Mouse (Mus musculus) mouse trophoblast stem cell (cell line): ENCODE measurements around the gene Polr1a.

Experiments
- in situ Hi-C, 2 experiments: fragments of 300-500 bp; cut with MseI, MboI; formaldehyde crosslinking; loops; 2 replicates in 1 of 2; 3 replicates in 1 of 2; pipeline ENCODE4 v1.15.1; 2025

Polr1a gene

GRCm38 (mm10) chr6:71908481-71909381, at the start of gene Polr1a, which contains the start of gene Ptcd3:
Gene Polr1a (plus strand): TSS chr6:71909053.
Gene Ptcd3 (minus strand): TSS chr6:71908750.
- in situ Hi-C loops: no loop called here

- in situ Hi-C loops: no loop called here
Observed at GRCm38 (mm10) chr6:71867751-71868150, 41.1 kb upstream of the Polr1a start.

- in situ Hi-C loops: no loop called here
Observed at GRCm38 (mm10) chr6:71868809-71869208, 40.0 kb upstream of the Polr1a start.

- in situ Hi-C loops: no loop called here
Observed at GRCm38 (mm10) chr6:71871396-71871795, 37.5 kb upstream of the Polr1a start.

GRCm38 (mm10) chr6:71877965-71878760, 30.7 kb upstream of the Polr1a start:
- in situ Hi-C loops: no loop called here

DNA sequence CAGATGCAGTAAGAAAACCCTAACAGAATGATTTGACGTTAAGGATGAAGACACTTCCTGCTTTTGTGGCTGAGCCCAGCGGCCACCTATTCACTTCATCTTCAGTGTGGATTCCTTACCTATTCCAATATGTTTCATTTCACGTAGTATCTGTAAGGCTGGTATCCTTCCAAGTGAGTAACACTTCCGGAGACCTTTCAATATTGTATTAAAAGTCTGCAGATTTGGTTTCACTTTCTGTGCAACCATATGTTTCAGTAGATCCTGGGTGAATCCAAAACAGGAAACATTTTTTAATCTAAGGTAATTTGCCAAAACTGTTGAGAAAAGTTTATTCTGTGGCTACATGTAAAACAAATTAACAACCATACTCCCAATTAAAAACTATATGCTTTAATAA, 15.6 kb upstream of the Polr1a start:
- in situ Hi-C loops: no loop called here

GRCm38 (mm10) chr6:71907702-71908235, 1.1 kb upstream of the Polr1a start:
- in situ Hi-C loops: no loop called here

- in situ Hi-C loops: no loop called here
Observed at GRCm38 (mm10) chr6:71909384-71909783, 531 bp downstream of the Polr1a start.

GRCm38 (mm10) chr6:71909840-71910239, 987 bp downstream of the Polr1a start:
- in situ Hi-C loops: no loop called here

- in situ Hi-C loops: no loop called here
Observed at GRCm38 (mm10) chr6:71911686-71912450, 3.0 kb downstream of the Polr1a start.

DNA sequence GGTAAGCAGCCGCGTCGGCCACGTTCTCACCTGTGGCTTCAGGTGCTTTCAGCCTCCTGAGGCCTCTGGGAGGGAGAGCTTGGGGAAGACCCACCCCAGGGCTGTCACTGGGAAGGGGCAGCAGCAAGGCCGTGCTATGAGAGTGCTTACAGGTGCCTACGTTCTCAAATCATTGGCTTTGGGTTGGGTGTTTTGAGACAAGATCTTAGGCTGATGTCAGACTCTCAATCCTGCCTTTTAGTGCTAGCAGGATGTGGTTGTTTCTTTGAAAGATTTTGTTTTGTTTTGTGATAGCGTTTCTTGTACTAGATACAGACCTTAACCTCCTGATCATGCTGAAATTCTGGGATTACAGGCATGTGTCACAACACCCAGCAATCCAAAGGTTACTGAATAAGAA, 11.9 kb downstream of the Polr1a start:
- in situ Hi-C loops: no loop called here

DNA sequence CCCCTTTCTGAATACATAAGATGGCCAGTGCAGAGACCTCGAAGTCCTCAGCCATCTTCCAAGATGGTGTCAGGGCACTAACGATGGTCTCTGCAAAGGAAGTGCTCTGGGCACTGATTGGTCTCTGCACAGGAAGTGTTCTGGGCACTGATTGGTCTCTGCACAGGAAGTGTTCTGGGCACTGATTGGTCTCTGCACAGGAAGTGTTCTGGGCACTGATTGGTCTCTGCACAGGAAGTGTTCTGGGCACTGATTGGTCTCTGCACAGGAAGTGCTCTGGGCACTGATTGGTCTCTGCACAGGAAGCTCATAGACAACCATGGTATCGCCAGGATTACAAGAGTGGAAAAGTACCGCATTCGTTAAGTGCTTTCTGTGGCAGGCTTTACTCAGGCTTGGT, 16.4 kb downstream of the Polr1a start:
- in situ Hi-C loops: loop anchor here in 1 of 2 experiments (5.0 kb wide), 1 partner anchor 232 kb away; no protein-coding TSS in a partner anchor

DNA sequence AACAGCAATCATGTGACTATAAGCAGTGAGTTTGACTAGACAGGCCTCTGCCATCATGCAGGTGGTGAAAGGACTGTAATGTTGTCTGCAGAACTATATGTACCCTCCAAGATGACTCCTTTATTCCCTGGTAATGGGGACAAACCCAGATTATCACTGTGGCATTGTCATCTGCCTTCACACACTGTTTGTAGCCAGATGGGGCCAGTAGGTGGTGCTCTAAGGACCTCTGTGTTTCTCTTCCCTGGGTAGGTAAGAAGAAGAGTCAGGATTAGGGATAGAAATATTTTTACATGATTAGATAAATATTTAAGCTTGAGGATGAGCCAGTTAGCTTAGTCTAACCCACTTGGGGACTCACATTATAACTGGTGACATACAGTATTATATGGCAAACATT, 19.1 kb downstream of the Polr1a start:
- in situ Hi-C loops: loop anchor here in 1 of 2 experiments (5.0 kb wide), 1 partner anchor 229 kb away; no protein-coding TSS in a partner anchor

- in situ Hi-C loops: loop anchor here in 1 of 2 experiments (10.0 kb wide), 1 partner anchor 235 kb away; no protein-coding TSS in a partner anchor
Observed at GRCm38 (mm10) chr6:71930053-71930452, 21.2 kb downstream of the Polr1a start.

DNA sequence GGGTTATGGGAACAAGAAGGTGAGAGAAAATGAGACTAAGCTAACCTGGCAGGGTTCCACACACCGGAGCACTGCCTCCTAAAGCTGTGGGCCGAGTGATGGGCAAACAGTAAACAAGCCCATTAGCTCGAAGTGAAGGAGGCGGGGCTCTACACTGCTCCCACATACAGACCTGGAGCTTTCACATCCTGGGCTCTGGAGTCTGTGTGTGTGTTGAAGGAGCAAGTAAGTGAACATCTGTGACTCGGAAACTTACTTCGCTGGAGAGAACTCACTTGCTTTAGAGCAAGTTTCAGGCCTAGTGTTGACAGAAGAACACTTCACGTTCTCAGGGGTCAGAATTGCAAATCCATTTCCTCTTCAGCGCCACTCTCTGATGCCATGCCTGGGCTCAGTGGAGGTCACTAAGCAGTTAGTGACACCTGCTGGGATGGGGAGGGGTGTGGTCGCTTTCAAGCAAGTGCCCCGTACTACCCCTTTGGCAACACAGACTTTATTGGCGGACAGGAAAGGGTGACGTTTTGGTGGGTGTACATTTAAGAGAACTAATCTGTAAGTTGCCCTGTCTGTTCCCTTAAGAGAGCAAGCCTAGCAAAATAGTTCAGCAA, 22.1 kb downstream of the Polr1a start:
- in situ Hi-C loops: loop anchor here in 1 of 2 experiments (10.0 kb wide), 1 partner anchor 234 kb away; no protein-coding TSS in a partner anchor

GRCm38 (mm10) chr6:71932347-71932746, 23.5 kb downstream of the Polr1a start:
- in situ Hi-C loops: loop anchor here in 1 of 2 experiments (10.0 kb wide), 1 partner anchor 232 kb away; no protein-coding TSS in a partner anchor

GRCm38 (mm10) chr6:71934081-71934556, 25.3 kb downstream of the Polr1a start:
- in situ Hi-C loops: loop anchor here in 1 of 2 experiments (10.0 kb wide), 1 partner anchor 231 kb away; no protein-coding TSS in a partner anchor

- in situ Hi-C loops: loop anchor here in 1 of 2 experiments (10.0 kb wide), 1 partner anchor 229 kb away; no protein-coding TSS in a partner anchor
Observed at GRCm38 (mm10) chr6:71935737-71936136, 26.9 kb downstream of the Polr1a start.

- in situ Hi-C loops: no loop called here
Observed at GRCm38 (mm10) chr6:71940912-71941311, 32.1 kb downstream of the Polr1a start.

DNA sequence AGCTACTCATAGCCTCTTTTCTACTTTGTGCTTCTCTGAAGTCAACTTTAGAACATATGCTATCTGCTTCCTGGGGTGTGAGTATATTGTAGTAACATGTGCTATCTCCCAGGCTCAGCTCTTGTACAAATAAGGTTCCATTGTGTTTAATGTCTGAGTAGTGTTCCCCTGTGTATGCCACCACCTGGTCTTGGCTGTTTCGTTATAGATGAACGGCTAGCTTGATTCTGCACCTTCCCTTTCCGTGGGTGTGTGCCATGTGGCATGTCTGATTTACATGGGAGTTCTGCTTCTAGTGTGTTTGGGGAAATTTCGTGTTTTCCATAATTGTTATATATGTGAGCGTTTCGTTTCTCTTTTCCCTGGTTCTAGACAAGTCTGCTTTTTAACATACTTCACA, 36.2 kb downstream of the Polr1a start:
- in situ Hi-C loops: no loop called here
